Comparison of ENCODE assay signal across 26 mouse cellular contexts in the genomic region with DNA sequence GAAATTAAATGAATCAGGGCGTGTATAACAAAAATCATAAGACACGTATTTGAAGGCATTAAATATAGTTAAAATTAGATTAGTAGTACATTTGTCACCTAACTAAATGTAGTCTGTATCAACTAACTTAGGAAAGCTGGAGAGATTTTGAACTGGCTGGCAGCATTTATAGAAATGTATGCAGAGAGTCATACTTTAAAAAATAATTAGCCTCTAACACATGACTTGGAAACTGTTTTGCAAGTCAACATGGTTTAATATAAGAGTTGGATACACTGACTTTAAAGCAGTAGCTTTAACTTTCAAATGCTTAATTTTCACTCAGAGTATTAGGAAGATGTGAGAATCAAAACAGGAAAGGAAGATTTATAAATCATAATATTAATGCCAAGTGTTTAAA.
DNase-seq lines count a peak whose midpoint lies in the region; ATAC-seq and TF ChIP-seq lines count a peak whose summit lies in the region.
"Had no signal": no experiment of that assay in that cellular context is flagged by ENCODE, and none has a peak within 500 bp of the region (broad histone marks: within the 10 kb centered on the region; RNA-seq: fewer than 3 reads in every experiment).

No protein-coding gene starts in this region.

- no peak for TF ChIP-seq CTCF in brain, embryonic 14.5 days (IDR thresholded peaks at IDR 0.05; ENCODE audit: borderline replicate concordance, extremely low read depth, insufficient read depth, insufficient read length)

- no peaks in the 10 kb centered on the region for H3K27me3 ChIP-seq in forebrain, embryonic 14.5 days (replicated peaks; ENCODE audit: control insufficient read depth, insufficient read depth, low read length)
- no peaks in the 10 kb centered on the region for H3K27me3 ChIP-seq in forebrain, embryonic 16.5 days (replicated peaks; ENCODE audit: control insufficient read depth, insufficient read depth, low read length)
- H3K27me3 ChIP-seq: embryonic facial prominence, embryonic 13.5 days; heart, embryonic 15.5 days; hindbrain, embryonic 13.5 days; intestine, embryonic 15.5 days had no signal

- no peak overlapping the region for H3K4me2 ChIP-seq in forebrain, embryonic 14.5 days (ENCODE audit: low read length)
- no peak overlapping the region for H3K4me2 ChIP-seq in forebrain, embryonic 16.5 days (ENCODE audit: low read length)
- H3K4me2 ChIP-seq: embryonic facial prominence, embryonic 13.5 days; heart, embryonic 12.5 days; heart, embryonic 15.5 days; hindbrain, embryonic 13.5 days; intestine, embryonic 15.5 days had no signal

- 47% methylated on average over 2 of the region's 2 CpGs for WGBS in forebrain, embryonic 14.5 days
- WGBS in forebrain, embryonic 16.5 days = 36% methylated on average over 2 of the region's 2 CpGs

- peak; percentile 34 for DNase-seq in cerebellum, adult 9-10 months
- DNase-seq in cerebellum, adult 11-12 months = no peak
- peak; percentile 47 for DNase-seq in forebrain, embryonic 14.5 days (ENCODE audit: low spot score)
- DNase-seq in brain, embryonic 14.5 days (ENCODE audit: low read depth) = peak; percentile 50
- DNase-seq in thymus, postnatal 25 days = no peak
- DNase-seq: adrenal gland, adult 8-10 months; adrenal gland, postnatal 25 days; cerebellum, postnatal 36 days; embryo, embryonic 11 days; gastrocnemius, adult 2 months; gastrocnemius, postnatal 14 days; heart, adult 11 months; heart, postnatal 10 days; heart, postnatal 36 days; kidney, adult 11 months had no signal

- peak overlapping the region; percentile 33; the same call in 1 of the 2 replicates for H3K27ac ChIP-seq in forebrain, embryonic 14.5 days (ENCODE audit: low read depth, low read length)
- H3K27ac ChIP-seq in forebrain, embryonic 16.5 days (ENCODE audit: low read length) = no peak overlapping the region
- H3K27ac ChIP-seq: embryonic facial prominence, embryonic 10.5 days; embryonic facial prominence, embryonic 13.5 days; gastrocnemius, adult 2 months; heart, embryonic 15.5 days; hindbrain, embryonic 10.5 days; hindbrain, embryonic 13.5 days; intestine, embryonic 15.5 days had no signal

- no peak for TF ChIP-seq POLR2A in brain, embryonic 14.5 days (IDR thresholded peaks at IDR 0.05; ENCODE audit: borderline replicate concordance, extremely low read depth, insufficient read depth, insufficient read length, poor library complexity, severe bottlenecking)

- no peak overlapping the region for H3K9ac ChIP-seq in forebrain, embryonic 14.5 days (ENCODE audit: low read length)
- no peak overlapping the region for H3K9ac ChIP-seq in forebrain, embryonic 16.5 days (replicated peaks; ENCODE audit: low read depth, low read length)
- H3K9ac ChIP-seq: embryonic facial prominence, embryonic 13.5 days; heart, embryonic 12.5 days; heart, embryonic 15.5 days; hindbrain, embryonic 13.5 days; intestine, embryonic 15.5 days had no signal

- H3K4me3 ChIP-seq in forebrain, embryonic 14.5 days (ENCODE audit: low read depth, low read length) = no peak overlapping the region
- H3K4me3 ChIP-seq in forebrain, embryonic 16.5 days (replicated peaks; ENCODE audit: low read length) = no peak overlapping the region
- H3K4me3 ChIP-seq: embryonic facial prominence, embryonic 10.5 days; embryonic facial prominence, embryonic 13.5 days; erythroblast, embryonic 14.5 days; gastrocnemius, adult 2 months; heart, embryonic 12.5 days; heart, embryonic 15.5 days; hindbrain, embryonic 10.5 days; hindbrain, embryonic 13.5 days; intestine, embryonic 15.5 days had no signal

- H3K36me3 ChIP-seq in forebrain, embryonic 14.5 days (ENCODE audit: control insufficient read depth, insufficient read depth, low read length) = no peaks in the 10 kb centered on the region
- no peaks in the 10 kb centered on the region for H3K36me3 ChIP-seq in forebrain, embryonic 16.5 days (ENCODE audit: control insufficient read depth, insufficient read depth)
- H3K36me3 ChIP-seq: embryonic facial prominence, embryonic 10.5 days; embryonic facial prominence, embryonic 13.5 days; heart, embryonic 12.5 days; heart, embryonic 15.5 days; hindbrain, embryonic 10.5 days; hindbrain, embryonic 13.5 days; intestine, embryonic 15.5 days had no signal

- H3K9me3 ChIP-seq in forebrain, embryonic 14.5 days (replicated peaks; ENCODE audit: control insufficient read depth, low read length) = no peaks in the 10 kb centered on the region; the same call in 1 of the 2 replicates
- no peaks in the 10 kb centered on the region for H3K9me3 ChIP-seq in forebrain, embryonic 16.5 days (ENCODE audit: control insufficient read depth, low read length)
- H3K9me3 ChIP-seq: embryonic facial prominence, embryonic 10.5 days; embryonic facial prominence, embryonic 13.5 days; heart, embryonic 12.5 days; heart, embryonic 15.5 days; hindbrain, embryonic 10.5 days; hindbrain, embryonic 13.5 days; intestine, embryonic 15.5 days had no signal

- no peak for ATAC-seq in forebrain, embryonic 14.5 days
- no peak for ATAC-seq in forebrain, embryonic 16.5 days
- ATAC-seq: activated CD4-positive, CD25-positive, alpha-beta regulatory T cell, adult 4 months; hindbrain, embryonic 16.5 days; intestine, embryonic 15.5 days had no signal

- peaks cover 21% of the 10 kb centered on the region for H3K4me1 ChIP-seq in forebrain, embryonic 14.5 days (ENCODE audit: control insufficient read depth, insufficient read depth, low read length)
- peaks cover 15% of the 10 kb centered on the region for H3K4me1 ChIP-seq in forebrain, embryonic 16.5 days (replicated peaks; ENCODE audit: control insufficient read depth, insufficient read depth, low read length)
- H3K4me1 ChIP-seq: embryonic facial prominence, embryonic 10.5 days; embryonic facial prominence, embryonic 13.5 days; heart, embryonic 12.5 days; heart, embryonic 15.5 days; hindbrain, embryonic 10.5 days; hindbrain, embryonic 13.5 days; intestine, embryonic 15.5 days had no signal

Comparison
In these comparisons a context has a peak if more than half of its experiments do, and no peak if none do; other contexts are left out.
1. DNase-seq: peak in cerebellum, adult 9-10 months (single experiment), forebrain, embryonic 14.5 days (single experiment) and brain, embryonic 14.5 days (single experiment); none in cerebellum, adult 11-12 months (single experiment) and thymus, postnatal 25 days (single experiment).